Mouse (Mus musculus) forebrain, embryonic 14.5 days (tissue): ENCODE measurements around the gene Stard13. TPM values are rescaled to one million over a fixed set of nuclear protein-coding genes. Genes with fewer than 3 reads are reported as not detected.

Experiments
- ATAC-seq: fragments of 200-750 bp; cut with Nextera tagmentation; 2 replicates; pipeline ENCODE4 v1.8.0; 2017; ENCODE audit warnings: mild to moderate bottlenecking, moderate library complexity
- DNase-seq: peaks from one replicate; pipeline ENCODE4 v3.0.0-alpha.2; 2015; ENCODE audit warnings: low spot score
- H3K27ac ChIP-seq: fragments of 300-500 bp; sonication (generic); 2 replicates; pipeline ENCODE4 v1.5.1; 2014; ENCODE audit warnings: low read depth, mild to moderate bottlenecking, control low read depth, low read length, moderate library complexity
- H3K27me3 ChIP-seq: fragments of 300-500 bp; sonication (generic); replicated peaks from 2 replicates; pipeline ENCODE4 v1.6.1; 2014; ENCODE audit warnings: low read length, control low read depth, mixed read lengths; ENCODE audit not compliant: control insufficient read depth, insufficient read depth
- H3K36me3 ChIP-seq: fragments of 300-500 bp; sonication (generic); 2 replicates; pipeline ENCODE4 v1.6.1; 2014; ENCODE audit warnings: low read length, control low read depth; ENCODE audit not compliant: control insufficient read depth, insufficient read depth
- H3K4me1 ChIP-seq: fragments of 300-500 bp; sonication (generic); 2 replicates; pipeline ENCODE4 v1.6.1; 2014; ENCODE audit warnings: antibody characterized with exemption, low read length, control low read depth; ENCODE audit not compliant: control insufficient read depth, insufficient read depth
- H3K4me2 ChIP-seq: fragments of 300-500 bp; sonication (generic); 2 replicates; pipeline ENCODE4 v1.6.1; 2014; ENCODE audit warnings: mild to moderate bottlenecking, control low read depth, low read length
- H3K4me3 ChIP-seq: fragments of 300-500 bp; sonication (generic); 2 replicates; pipeline ENCODE4 v1.5.1; 2014; ENCODE audit warnings: low read depth, low read length, control low read depth
- H3K9ac ChIP-seq: fragments of 300-500 bp; sonication (generic); 2 replicates; pipeline ENCODE4 v1.6.1; 2014; ENCODE audit warnings: mild to moderate bottlenecking, low read length, control low read depth, moderate library complexity
- H3K9me3 ChIP-seq: fragments of 300-500 bp; sonication (generic); replicated peaks from 2 replicates; pipeline ENCODE4 v1.6.1; 2016; ENCODE audit warnings: low read length, control low read depth, mixed read lengths; ENCODE audit not compliant: control insufficient read depth
- WGBS: fragments of 180-500 bp; shearing (Covaris S2); extraction: QIAGEN DNeasy Blood & Tissue Kit; methylation state at CpG from one replicate; pipeline ENCODE4 v1.1.7; 2014; 5-methylcytosine and 5-hydroxymethylcytosine counted together
- polyA plus RNA-seq: library from polyadenylated mRNA; unstranded; fragments of >200 nt; fragmentation: Nextera tagmentation; extraction: Ambion mirVana; gene quantifications from 2 replicates; pipeline ENCODE4 v1.2.1, GENCODE M21; 2014

Gene Stard13
- polyA plus RNA-seq, 1 experiment from 2014 or later = 2.0 TPM

GRCm38 (mm10) chr5:151213097-151213496, 20.5 kb downstream of the Stard13 start:
- no peak overlapping the region for H3K4me2 ChIP-seq
- no peak for ATAC-seq
- WGBS = 81% methylated on average over 3 of the region's 3 CpGs

GRCm38 (mm10) chr5:151210869-151211268, 22.8 kb downstream of the Stard13 start:
- H3K9me3 ChIP-seq = no peaks in the 10 kb centered on the region
- no peaks in the 10 kb centered on the region for H3K27me3 ChIP-seq
- WGBS = 93% methylated on average over 1 of the region's 1 CpGs
- H3K4me1 ChIP-seq = no peaks in the 10 kb centered on the region
- H3K27ac ChIP-seq = no peak overlapping the region
- no peak overlapping the region for H3K9ac ChIP-seq
- no peaks in the 10 kb centered on the region for H3K36me3 ChIP-seq
- H3K4me3 ChIP-seq = no peak overlapping the region
- no peak for DNase-seq
- no peak overlapping the region for H3K4me2 ChIP-seq
- no peak for ATAC-seq

More at GRCm38 (mm10) chr5:151213097-151213496, 20.5 kb downstream of the Stard13 start:
- Histone ChIP-seq H3K9me3 (no peaks in the 10 kb centered on the region), H3K27me3 (no peaks in the 10 kb centered on the region), H3K27ac (no peak overlapping the region), H3K36me3 (no peaks in the 10 kb centered on the region), H3K4me3 (no peak overlapping the region), H3K9ac (no peak overlapping the region), H3K4me1 (no peaks in the 10 kb centered on the region)
- DNase-seq = no peak

- Histone ChIP-seq H3K27me3 (no peaks in the 10 kb centered on the region), H3K9me3 (no peaks in the 10 kb centered on the region), H3K4me1 (no peaks in the 10 kb centered on the region), H3K36me3 (no peaks in the 10 kb centered on the region), H3K27ac (no peak overlapping the region), H3K9ac (no peak overlapping the region), H3K4me3 (no peak overlapping the region), H3K4me2 (no peak overlapping the region)
- DNase-seq (no peak), ATAC-seq (no peak)
- WGBS = 91% methylated on average over 2 of the region's 2 CpGs
Observed at GRCm38 (mm10) chr5:151210060-151210459, 23.6 kb downstream of the Stard13 start.

- Histone ChIP-seq H3K36me3 (no peaks in the 10 kb centered on the region), H3K4me1 (no peaks in the 10 kb centered on the region), H3K9me3 (no peaks in the 10 kb centered on the region), H3K27me3 (no peaks in the 10 kb centered on the region), H3K9ac (no peak overlapping the region), H3K4me3 (no peak overlapping the region), H3K27ac (no peak overlapping the region), H3K4me2 (no peak overlapping the region)
- ATAC-seq (no peak), DNase-seq (no peak)
- 90% methylated on average over 4 of the region's 4 CpGs for WGBS
Observed at GRCm38 (mm10) chr5:151205017-151205416, 28.6 kb downstream of the Stard13 start.

GRCm38 (mm10) chr5:151202925-151203324, 30.7 kb downstream of the Stard13 start:
- Histone ChIP-seq H3K4me1 (no peaks in the 10 kb centered on the region), H3K27me3 (no peaks in the 10 kb centered on the region), H3K9ac (no peak overlapping the region), H3K4me2 (no peak overlapping the region), H3K27ac (no peak overlapping the region), H3K36me3 (no peaks in the 10 kb centered on the region), H3K9me3 (no peaks in the 10 kb centered on the region), H3K4me3 (no peak overlapping the region)
- DNase-seq = no peak
- WGBS = 75% methylated on average over 5 of the region's 5 CpGs
- no peak for ATAC-seq

- Histone ChIP-seq H3K4me1 (no peaks in the 10 kb centered on the region), H3K9me3 (no peaks in the 10 kb centered on the region), H3K36me3 (no peaks in the 10 kb centered on the region), H3K27ac (no peak overlapping the region), H3K9ac (no peak overlapping the region), H3K27me3 (no peaks in the 10 kb centered on the region), H3K4me3 (no peak overlapping the region), H3K4me2 (no peak overlapping the region)
- WGBS = 34% methylated on average over 3 of the region's 3 CpGs
- no peak for DNase-seq
- ATAC-seq = no peak
Observed at GRCm38 (mm10) chr5:151201220-151201619, 32.4 kb downstream of the Stard13 start.

- no peaks in the 10 kb centered on the region for H3K4me1 ChIP-seq
- no peaks in the 10 kb centered on the region for H3K27me3 ChIP-seq
- no peak overlapping the region for H3K9ac ChIP-seq
- no peaks in the 10 kb centered on the region for H3K9me3 ChIP-seq
- no peak overlapping the region for H3K27ac ChIP-seq
- ATAC-seq = no peak
- 87% methylated on average over 3 of the region's 3 CpGs for WGBS
- H3K36me3 ChIP-seq = no peaks in the 10 kb centered on the region
- no peak for DNase-seq
- no peak overlapping the region for H3K4me2 ChIP-seq
- H3K4me3 ChIP-seq = no peak overlapping the region
Observed at GRCm38 (mm10) chr5:151199235-151199634, 34.4 kb downstream of the Stard13 start.

GRCm38 (mm10) chr5:151196603-151197272, 36.9 kb downstream of the Stard13 start:
- WGBS = 61% methylated on average over 13 of the region's 13 CpGs

GRCm38 (mm10) chr5:151193885-151194520, 39.6 kb downstream of the Stard13 start:
- ATAC-seq (no peak), DNase-seq (no peak)
- Histone ChIP-seq H3K9ac (no peak overlapping the region), H3K4me3 (no peak overlapping the region), H3K27me3 (no peaks in the 10 kb centered on the region), H3K36me3 (no peaks in the 10 kb centered on the region), H3K27ac (no peak overlapping the region), H3K9me3 (no peaks in the 10 kb centered on the region), H3K4me1 (peaks cover 5% of the 10 kb centered on the region; the same call in 1 of the 2 replicates), H3K4me2 (no peak overlapping the region)
- WGBS = 65% methylated on average over 3 of the region's 3 CpGs

More at GRCm38 (mm10) chr5:151196603-151197272, 36.9 kb downstream of the Stard13 start:
- Histone ChIP-seq H3K9ac (no peak overlapping the region), H3K4me3 (no peak overlapping the region), H3K36me3 (no peaks in the 10 kb centered on the region), H3K4me2 (no peak overlapping the region), H3K4me1 (no peaks in the 10 kb centered on the region), H3K27ac (no peak overlapping the region), H3K9me3 (no peaks in the 10 kb centered on the region), H3K27me3 (no peaks in the 10 kb centered on the region)
- ATAC-seq = no peak
- no peak for DNase-seq
